Mouse (Mus musculus): ENCODE data around the gene Traf5.

- no peak for TF ChIP-seq CTCF (IDR thresholded peaks at IDR 0.05; ENCODE audit: extremely low read depth, insufficient read depth, insufficient read length, insufficient replicate concordance)
- no peak for TF ChIP-seq POLR2A (IDR thresholded peaks at IDR 0.05; ENCODE audit: low read depth, low read length)
Measured at GRCm38 (mm10) chr1:191955101-191955500, 137.3 kb downstream of the Traf5 start.

All from spleen, adult 2 months (tissue).